Mouse (Mus musculus): ENCODE measurements at regions not wholly inside any gene's neighbourhood (a gene's known extent, or its start where the extent isn't known, plus 50 kb on each side); places are given as distances from the start of the nearest gene placed in this dataset.

GRCm38 (mm10) chr10:109607121-109607520 lies 596.3 kb upstream of the Syt1 start:
- WGBS, result 74% methylated on average over 5 of the region's 5 CpGs
- H3K27ac ChIP-seq (ENCODE audit: low read depth, low read length), result no peak overlapping the region
- no peak overlapping the region for H3K4me2 ChIP-seq (ENCODE audit: low read length)
- H3K9ac ChIP-seq (ENCODE audit: low read depth, low read length), result no peak overlapping the region
- H3K4me1 ChIP-seq (ENCODE audit: control insufficient read depth, insufficient read depth, low read depth, low read length), result no peaks in the 10 kb centered on the region
- H3K9me3 ChIP-seq (ENCODE audit: control insufficient read depth, low read length), result no peaks in the 10 kb centered on the region
- H3K36me3 ChIP-seq (ENCODE audit: control insufficient read depth, insufficient read depth, low read length), result no peaks in the 10 kb centered on the region
- ATAC-seq, result no peak
- H3K27me3 ChIP-seq (replicated peaks; ENCODE audit: control insufficient read depth, insufficient read depth, low read length), result no peaks in the 10 kb centered on the region
- H3K4me3 ChIP-seq (ENCODE audit: low read length), result no peak overlapping the region

GRCm38 (mm10) chr10:109603241-109603640 lies 592.5 kb upstream of the Syt1 start:
- Histone ChIP-seq H3K4me2 (ENCODE audit: low read length) (no peak overlapping the region), H3K4me1 (ENCODE audit: control insufficient read depth, insufficient read depth, low read depth, low read length) (no peaks in the 10 kb centered on the region), H3K27ac (ENCODE audit: low read depth, low read length) (no peak overlapping the region), H3K9ac (ENCODE audit: low read depth, low read length) (no peak overlapping the region), H3K27me3 (replicated peaks; ENCODE audit: control insufficient read depth, insufficient read depth, low read length) (no peaks in the 10 kb centered on the region), H3K4me3 (ENCODE audit: low read length) (no peak overlapping the region), H3K36me3 (ENCODE audit: control insufficient read depth, insufficient read depth, low read length) (no peaks in the 10 kb centered on the region), H3K9me3 (ENCODE audit: control insufficient read depth, low read length) (no peaks in the 10 kb centered on the region)
- no peak for ATAC-seq
- 80% methylated on average over 3 of the region's 3 CpGs for WGBS

DNA sequence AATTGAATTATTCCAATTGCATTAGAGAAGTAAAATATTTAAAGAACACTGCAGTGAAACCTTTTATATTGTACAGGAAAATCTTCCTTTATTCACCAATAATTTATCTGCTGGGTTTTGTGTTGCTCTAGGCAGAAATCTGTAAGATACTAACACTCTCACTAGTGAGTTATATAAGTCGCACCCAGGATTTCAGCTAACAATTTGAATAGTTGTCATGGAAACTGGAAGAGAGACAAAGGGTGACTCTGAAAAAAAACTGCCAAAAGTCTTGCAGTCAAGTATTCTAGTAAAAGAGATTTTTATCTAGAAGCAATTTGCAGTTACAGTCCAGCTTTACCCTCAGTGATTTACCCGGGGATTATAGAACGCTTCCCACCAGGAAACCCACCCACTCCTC lies 587.8 kb upstream of the Syt1 start:
- Histone ChIP-seq H3K9ac (ENCODE audit: low read depth, low read length) (no peak overlapping the region), H3K36me3 (ENCODE audit: control insufficient read depth, insufficient read depth, low read length) (no peaks in the 10 kb centered on the region), H3K9me3 (ENCODE audit: control insufficient read depth, low read length) (no peaks in the 10 kb centered on the region), H3K4me2 (ENCODE audit: low read length) (no peak overlapping the region), H3K4me1 (ENCODE audit: control insufficient read depth, insufficient read depth, low read depth, low read length) (no peaks in the 10 kb centered on the region), H3K27me3 (replicated peaks; ENCODE audit: control insufficient read depth, insufficient read depth, low read length) (no peaks in the 10 kb centered on the region), H3K27ac (ENCODE audit: low read depth, low read length) (no peak overlapping the region), H3K4me3 (ENCODE audit: low read length) (no peak overlapping the region)
- 50% methylated on average over 3 of the region's 3 CpGs for WGBS
- no peak for ATAC-seq

DNA sequence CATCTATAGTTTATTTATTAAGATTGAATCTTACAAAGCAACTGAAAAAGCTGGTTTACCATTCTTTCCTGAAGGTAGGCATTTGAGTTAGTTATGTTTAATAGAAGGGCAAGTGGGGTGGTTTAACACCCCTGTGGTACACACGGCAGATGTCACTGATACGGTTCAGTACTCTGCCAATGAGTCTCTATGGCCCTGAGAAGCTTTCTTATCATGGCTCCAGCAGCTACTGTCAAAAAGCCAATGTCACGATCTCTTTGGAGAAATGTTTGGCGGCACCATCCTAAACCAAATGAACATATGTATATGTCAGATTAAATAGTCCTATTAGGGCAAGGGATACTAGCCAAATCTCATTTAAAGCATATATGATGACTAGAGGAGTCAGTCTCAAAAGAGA lies 562.4 kb upstream of the Syt1 start:
- Histone ChIP-seq H3K9ac (ENCODE audit: low read depth, low read length) (no peak overlapping the region), H3K27ac (ENCODE audit: low read depth, low read length) (no peak overlapping the region), H3K4me3 (ENCODE audit: low read length) (no peak overlapping the region), H3K9me3 (ENCODE audit: control insufficient read depth, low read length) (no peaks in the 10 kb centered on the region), H3K4me2 (ENCODE audit: low read length) (no peak overlapping the region), H3K36me3 (ENCODE audit: control insufficient read depth, insufficient read depth, low read length) (no peaks in the 10 kb centered on the region), H3K27me3 (replicated peaks; ENCODE audit: control insufficient read depth, insufficient read depth, low read length) (no peaks in the 10 kb centered on the region), H3K4me1 (ENCODE audit: control insufficient read depth, insufficient read depth, low read depth, low read length) (no peaks in the 10 kb centered on the region)
- ATAC-seq, result peak; percentile 67; the same call in 1 of the 2 replicates
- WGBS, result 80% methylated on average over 4 of the region's 4 CpGs

DNA sequence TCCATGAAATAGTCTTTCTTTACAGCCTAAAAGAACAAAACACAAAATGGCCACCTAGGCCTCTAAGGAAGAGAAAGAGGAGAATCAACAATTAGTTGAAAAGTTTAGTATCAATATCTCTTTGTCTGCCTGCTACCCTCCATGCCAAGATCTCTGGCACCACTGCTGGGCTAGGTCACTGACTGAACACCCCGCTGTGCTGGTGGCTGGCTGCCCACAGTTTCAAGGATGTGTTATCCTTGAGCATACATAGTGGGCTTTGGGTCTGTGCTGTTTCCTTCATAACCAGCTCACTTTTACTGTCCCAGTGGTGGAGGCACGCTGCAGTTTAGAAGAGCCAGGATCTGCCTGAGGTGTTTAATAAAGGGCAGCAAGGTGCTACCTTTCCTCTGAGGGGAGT lies 559.0 kb upstream of the Syt1 start:
- ATAC-seq, result peak; percentile 82
- WGBS, result 68% methylated on average over 2 of the region's 2 CpGs
- Histone ChIP-seq H3K4me3 (ENCODE audit: low read length) (no peak overlapping the region), H3K27ac (ENCODE audit: low read depth, low read length) (no peak overlapping the region), H3K36me3 (ENCODE audit: control insufficient read depth, insufficient read depth, low read length) (no peaks in the 10 kb centered on the region), H3K27me3 (replicated peaks; ENCODE audit: control insufficient read depth, insufficient read depth, low read length) (no peaks in the 10 kb centered on the region), H3K9me3 (ENCODE audit: control insufficient read depth, low read length) (no peaks in the 10 kb centered on the region), H3K4me1 (ENCODE audit: control insufficient read depth, insufficient read depth, low read depth, low read length) (no peaks in the 10 kb centered on the region), H3K4me2 (ENCODE audit: low read length) (no peak overlapping the region), H3K9ac (ENCODE audit: low read depth, low read length) (no peak overlapping the region)

- Histone ChIP-seq H3K4me1 (ENCODE audit: control insufficient read depth, insufficient read depth, low read depth, low read length) (no peaks in the 10 kb centered on the region), H3K4me2 (ENCODE audit: low read length) (no peak overlapping the region), H3K27me3 (replicated peaks; ENCODE audit: control insufficient read depth, insufficient read depth, low read length) (no peaks in the 10 kb centered on the region), H3K27ac (ENCODE audit: low read depth, low read length) (no peak overlapping the region), H3K4me3 (ENCODE audit: low read length) (no peak overlapping the region), H3K9me3 (ENCODE audit: control insufficient read depth, low read length) (no peaks in the 10 kb centered on the region), H3K36me3 (ENCODE audit: control insufficient read depth, insufficient read depth, low read length) (no peaks in the 10 kb centered on the region), H3K9ac (ENCODE audit: low read depth, low read length) (no peak overlapping the region)
- 67% methylated on average over 2 of the region's 2 CpGs for WGBS
- peak; percentile 70; the same call in 1 of the 2 replicates for ATAC-seq
These were observed 555.9 kb upstream of the Syt1 start for GRCm38 (mm10) chr10:109566675-109567074.

DNA sequence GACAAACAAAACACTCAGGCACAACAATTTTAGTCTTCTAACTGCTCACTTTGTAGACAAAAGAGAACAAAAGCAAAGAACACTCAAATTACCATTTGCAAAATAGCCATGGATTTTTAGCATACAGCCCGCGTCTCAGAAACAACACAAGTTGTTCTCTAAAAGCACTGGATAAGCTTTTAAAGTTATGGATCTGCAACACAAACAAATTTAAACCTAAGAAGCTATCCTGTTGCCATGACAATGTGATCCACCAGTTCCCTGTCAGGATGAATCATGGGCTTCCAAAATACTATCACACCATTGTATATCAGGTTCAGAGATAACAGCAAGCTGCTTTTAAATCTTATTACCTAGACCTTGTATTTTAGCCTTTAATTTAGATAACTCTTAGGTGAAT lies 550.9 kb upstream of the Syt1 start:
- H3K4me3 ChIP-seq (ENCODE audit: low read length), result no peak overlapping the region
- H3K36me3 ChIP-seq (ENCODE audit: control insufficient read depth, insufficient read depth, low read length), result no peaks in the 10 kb centered on the region
- H3K9ac ChIP-seq (ENCODE audit: low read depth, low read length), result no peak overlapping the region
- no peak overlapping the region for H3K4me2 ChIP-seq (ENCODE audit: low read length)
- no peaks in the 10 kb centered on the region for H3K4me1 ChIP-seq (ENCODE audit: control insufficient read depth, insufficient read depth, low read depth, low read length)
- H3K27ac ChIP-seq (ENCODE audit: low read depth, low read length), result no peak overlapping the region
- no peak for ATAC-seq
- no peaks in the 10 kb centered on the region for H3K27me3 ChIP-seq (replicated peaks; ENCODE audit: control insufficient read depth, insufficient read depth, low read length)
- H3K9me3 ChIP-seq (ENCODE audit: control insufficient read depth, low read length), result no peaks in the 10 kb centered on the region
- WGBS, result 54% methylated on average over 2 of the region's 2 CpGs

GRCm38 (mm10) chr10:109561094-109561493 lies 550.3 kb upstream of the Syt1 start:
- Histone ChIP-seq H3K4me3 (ENCODE audit: low read length) (no peak overlapping the region), H3K27me3 (replicated peaks; ENCODE audit: control insufficient read depth, insufficient read depth, low read length) (no peaks in the 10 kb centered on the region), H3K27ac (ENCODE audit: low read depth, low read length) (no peak overlapping the region), H3K36me3 (ENCODE audit: control insufficient read depth, insufficient read depth, low read length) (no peaks in the 10 kb centered on the region), H3K4me1 (ENCODE audit: control insufficient read depth, insufficient read depth, low read depth, low read length) (no peaks in the 10 kb centered on the region), H3K9me3 (ENCODE audit: control insufficient read depth, low read length) (no peaks in the 10 kb centered on the region), H3K4me2 (ENCODE audit: low read length) (no peak overlapping the region), H3K9ac (ENCODE audit: low read depth, low read length) (no peak overlapping the region)
- 3% methylated on average over 1 of the region's 1 CpGs for WGBS
- no peak for ATAC-seq

DNA sequence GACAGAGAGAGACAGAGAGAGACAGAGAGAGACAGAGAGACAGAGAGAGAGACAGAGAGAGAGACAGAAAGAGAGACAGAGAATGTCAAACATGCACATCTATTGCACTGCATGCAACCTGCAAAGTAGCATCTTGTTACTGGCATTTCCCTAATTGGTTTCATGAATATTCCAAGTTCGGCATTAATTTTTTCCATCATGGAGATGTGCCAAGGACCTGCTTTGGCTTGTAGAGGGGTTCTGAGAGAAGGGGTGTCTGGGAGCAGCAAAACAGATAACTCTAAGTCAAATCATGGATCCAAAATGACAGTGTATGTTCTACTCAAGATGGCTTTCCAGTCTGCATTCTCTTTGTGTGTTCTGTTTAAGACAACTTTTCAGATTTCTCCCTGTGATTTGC lies 532.5 kb upstream of the Syt1 start:
- ATAC-seq, result no peak
- no peak overlapping the region for H3K4me3 ChIP-seq (ENCODE audit: low read length)
- H3K4me1 ChIP-seq (ENCODE audit: control insufficient read depth, insufficient read depth, low read depth, low read length), result no peaks in the 10 kb centered on the region
- H3K27me3 ChIP-seq (replicated peaks; ENCODE audit: control insufficient read depth, insufficient read depth, low read length), result no peaks in the 10 kb centered on the region
- no peaks in the 10 kb centered on the region for H3K36me3 ChIP-seq (ENCODE audit: control insufficient read depth, insufficient read depth, low read length)
- no peak overlapping the region for H3K27ac ChIP-seq (ENCODE audit: low read depth, low read length)
- no peaks in the 10 kb centered on the region for H3K9me3 ChIP-seq (ENCODE audit: control insufficient read depth, low read length)
- H3K9ac ChIP-seq (ENCODE audit: low read depth, low read length), result no peak overlapping the region
- no peak overlapping the region for H3K4me2 ChIP-seq (ENCODE audit: low read length)
- WGBS, result 77% methylated on average over 1 of the region's 1 CpGs

- Histone ChIP-seq H3K36me3 (ENCODE audit: control insufficient read depth, insufficient read depth, low read length) (no peaks in the 10 kb centered on the region), H3K4me3 (ENCODE audit: low read length) (no peak overlapping the region)
These were observed 529.4 kb upstream of the Syt1 start for GRCm38 (mm10) chr10:109540229-109540628.

More at GRCm38 (mm10) chr10:109540229-109540628, 529.4 kb upstream of the Syt1 start:
- no peak overlapping the region for H3K4me2 ChIP-seq (ENCODE audit: low read length)
- no peaks in the 10 kb centered on the region for H3K9me3 ChIP-seq (ENCODE audit: control insufficient read depth, low read length)
- no peak overlapping the region for H3K27ac ChIP-seq (ENCODE audit: low read depth, low read length)
- no peak for ATAC-seq
- no peaks in the 10 kb centered on the region for H3K4me1 ChIP-seq (ENCODE audit: control insufficient read depth, insufficient read depth, low read depth, low read length)
- no peak overlapping the region for H3K9ac ChIP-seq (ENCODE audit: low read depth, low read length)
- WGBS, result 91% methylated on average over 2 of the region's 2 CpGs
- H3K27me3 ChIP-seq (replicated peaks; ENCODE audit: control insufficient read depth, insufficient read depth, low read length), result no peaks in the 10 kb centered on the region

All from hindbrain, embryonic 16.5 days (tissue).